Mouse (Mus musculus): Measurements from ENCODE around the gene Mfn2.

GRCm38 (mm10) chr4:147897348-147897747 is 7.2 kb downstream of the Mfn2 start:
- TF ChIP-seq HCFC1 (IDR thresholded peaks at IDR 0.05; ENCODE audit: borderline replicate concordance, insufficient read depth, low read length) (no peak), ZC3H11A (IDR thresholded peaks at IDR 0.05; ENCODE audit: borderline replicate concordance, low read depth, low read length) (no peak), ZNF384 (IDR thresholded peaks at IDR 0.05; ENCODE audit: low read depth, low read length) (no peak), CHD2 (IDR thresholded peaks at IDR 0.05; ENCODE audit: low read depth, low read length) (no peak), MAFK (IDR thresholded peaks at IDR 0.05; ENCODE audit: insufficient read depth, low read depth, low read length) (no peak)
